Mouse (Mus musculus): ENCODE measurements around the gene Fyb. TPM values are rescaled to one million over a fixed set of nuclear protein-coding genes. Genes with fewer than 3 reads are reported as not detected.

Fyb gene
- polyA plus RNA-seq (2012; rRNA removed), result 2.6 and 4.2 TPM in 2 replicates

DNA sequence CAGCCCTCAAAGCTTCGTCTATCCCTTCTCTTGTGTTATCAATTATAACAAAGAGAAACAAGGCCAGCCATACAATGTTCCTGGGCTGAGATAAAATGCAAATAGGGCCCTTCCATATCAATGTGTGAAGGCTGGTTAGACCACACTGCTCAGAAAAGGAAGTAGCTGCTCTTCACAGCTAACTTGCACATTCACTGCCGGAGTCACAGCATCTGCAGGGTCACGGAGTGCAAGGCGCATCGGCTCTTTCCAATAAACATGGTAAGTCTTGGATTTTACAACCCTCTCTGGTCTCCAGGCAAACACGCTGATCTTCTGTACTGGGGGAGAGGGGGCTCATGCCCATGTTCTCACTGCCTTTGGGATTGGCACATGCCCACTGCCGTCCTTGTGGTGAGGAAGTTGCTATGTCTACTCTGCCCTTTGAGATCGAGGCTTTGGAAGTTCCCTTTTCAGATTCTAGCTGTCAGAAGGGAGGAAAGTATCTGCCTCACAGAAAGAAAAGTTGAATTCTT lies at the start of gene Fyb:
Gene Fyb, plus strand, starts transcription at position 201 of the 515 bp plus-strand sequence.
- TF ChIP-seq POLR2A (IDR thresholded peaks at IDR 0.05; ENCODE audit: borderline replicate concordance, extremely low read depth, insufficient read depth, insufficient read length, poor library complexity, severe bottlenecking) (no peak), CTCF (IDR thresholded peaks at IDR 0.05; ENCODE audit: borderline replicate concordance, extremely low read depth, insufficient read depth, insufficient read length) (no peak)
- DNase-seq (ENCODE audit: low read depth), result no peak

DNA sequence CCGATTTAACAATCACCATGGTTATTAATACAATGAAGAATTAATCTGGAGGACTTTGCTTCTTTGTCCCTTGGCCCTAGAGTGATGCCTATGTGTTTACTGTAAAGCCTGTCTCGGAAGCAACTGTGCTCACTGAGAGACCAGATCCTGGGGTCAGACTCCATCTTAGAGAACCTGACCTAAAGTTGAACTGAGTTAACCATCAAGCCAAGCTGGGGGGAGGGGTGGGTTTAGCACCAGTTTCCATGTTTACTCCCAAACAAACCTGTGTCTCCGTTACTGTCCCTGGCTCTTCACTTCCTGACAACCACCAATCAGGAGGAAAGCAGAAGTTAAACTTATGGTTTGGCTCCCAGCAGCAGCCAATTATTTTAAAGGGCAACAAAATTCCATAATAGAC lies 39.1 kb upstream of the Fyb start:
- no peak for DNase-seq (ENCODE audit: low read depth)
- TF ChIP-seq CTCF (IDR thresholded peaks at IDR 0.05; ENCODE audit: borderline replicate concordance, extremely low read depth, insufficient read depth, insufficient read length), result no peak
- TF ChIP-seq POLR2A (IDR thresholded peaks at IDR 0.05; ENCODE audit: borderline replicate concordance, extremely low read depth, insufficient read depth, insufficient read length, poor library complexity, severe bottlenecking), result no peak

DNA sequence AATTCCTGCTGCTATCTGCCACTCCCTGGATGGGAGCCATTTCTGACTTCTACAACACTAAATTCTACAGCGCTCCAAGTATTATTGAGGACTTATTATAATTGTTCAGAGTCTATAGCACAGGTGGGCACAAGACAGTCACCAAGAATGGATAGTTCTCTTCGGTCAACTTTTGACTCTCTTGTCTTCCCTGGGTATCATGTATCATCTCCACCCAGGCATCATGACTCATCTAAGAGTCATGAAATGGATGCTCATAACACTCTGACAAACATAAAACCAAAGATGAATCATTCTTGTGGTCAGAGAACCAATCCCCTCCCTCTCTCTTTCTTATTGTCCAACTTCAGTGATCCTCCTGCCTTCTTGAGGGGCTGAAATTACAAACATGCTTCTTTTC lies 30.3 kb upstream of the Fyb start:
- no peak for TF ChIP-seq POLR2A (IDR thresholded peaks at IDR 0.05; ENCODE audit: borderline replicate concordance, extremely low read depth, insufficient read depth, insufficient read length, poor library complexity, severe bottlenecking)
- no peak for TF ChIP-seq CTCF (IDR thresholded peaks at IDR 0.05; ENCODE audit: borderline replicate concordance, extremely low read depth, insufficient read depth, insufficient read length)
- DNase-seq (ENCODE audit: low read depth), result no peak

DNA sequence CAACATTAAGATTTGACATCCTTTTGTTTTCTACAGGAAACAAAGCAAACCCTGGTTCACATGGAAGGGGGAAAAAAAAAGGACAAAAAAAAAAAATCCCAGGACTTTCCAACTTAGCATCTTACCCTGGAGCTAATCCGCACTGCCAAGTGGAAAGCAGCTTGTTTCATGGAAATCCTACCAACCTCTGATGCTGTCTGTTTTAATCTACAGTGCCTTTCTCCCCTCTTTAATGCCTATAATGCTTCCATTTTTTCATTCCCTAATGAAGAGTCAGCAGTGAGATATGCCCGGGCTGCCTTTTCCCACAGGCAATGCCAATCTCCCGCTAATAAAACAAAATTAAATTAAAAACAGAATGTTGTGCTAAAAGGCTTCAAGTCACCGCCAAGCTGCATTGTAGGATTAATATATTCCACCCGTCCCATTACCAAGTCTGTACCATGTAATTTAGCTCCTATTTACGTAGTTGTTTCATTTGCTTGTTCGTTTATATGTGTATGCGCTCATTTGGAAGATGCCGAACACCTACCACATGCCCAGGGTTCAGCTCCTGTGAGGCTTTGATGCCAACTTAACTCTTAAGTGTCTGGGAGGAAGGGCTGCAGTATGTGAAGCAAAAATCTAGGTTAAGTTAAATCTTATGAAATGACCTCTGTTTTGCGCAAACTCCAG lies 24.1 kb upstream of the Fyb start:
- DNase-seq (ENCODE audit: low read depth), result peak; percentile 63
- TF ChIP-seq CTCF (IDR thresholded peaks at IDR 0.05; ENCODE audit: borderline replicate concordance, extremely low read depth, insufficient read depth, insufficient read length) (no peak), POLR2A (IDR thresholded peaks at IDR 0.05; ENCODE audit: borderline replicate concordance, extremely low read depth, insufficient read depth, insufficient read length, poor library complexity, severe bottlenecking) (no peak)

DNA sequence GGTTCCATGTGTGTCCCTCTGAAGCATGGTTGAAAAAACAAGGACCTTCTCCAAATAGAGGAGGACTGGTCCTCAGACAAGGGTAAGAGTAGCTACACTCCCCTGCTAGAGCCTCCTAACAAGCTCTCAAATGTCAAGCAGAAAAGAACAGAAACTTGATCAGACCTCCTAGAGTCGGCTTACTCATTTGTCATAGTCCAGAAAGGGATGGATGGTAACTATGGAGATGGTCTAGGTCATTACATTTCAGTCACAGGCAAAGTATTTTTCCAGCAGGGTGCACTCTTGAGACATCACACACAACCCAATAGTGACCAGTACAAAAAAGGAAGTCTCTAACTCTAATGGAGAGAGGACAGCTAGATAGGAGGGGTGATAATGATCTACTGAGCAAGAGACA lies 21.9 kb upstream of the Fyb start:
- no peak for TF ChIP-seq POLR2A (IDR thresholded peaks at IDR 0.05; ENCODE audit: borderline replicate concordance, extremely low read depth, insufficient read depth, insufficient read length, poor library complexity, severe bottlenecking)
- no peak for TF ChIP-seq CTCF (IDR thresholded peaks at IDR 0.05; ENCODE audit: borderline replicate concordance, extremely low read depth, insufficient read depth, insufficient read length)
- no peak for DNase-seq (ENCODE audit: low read depth)

DNA sequence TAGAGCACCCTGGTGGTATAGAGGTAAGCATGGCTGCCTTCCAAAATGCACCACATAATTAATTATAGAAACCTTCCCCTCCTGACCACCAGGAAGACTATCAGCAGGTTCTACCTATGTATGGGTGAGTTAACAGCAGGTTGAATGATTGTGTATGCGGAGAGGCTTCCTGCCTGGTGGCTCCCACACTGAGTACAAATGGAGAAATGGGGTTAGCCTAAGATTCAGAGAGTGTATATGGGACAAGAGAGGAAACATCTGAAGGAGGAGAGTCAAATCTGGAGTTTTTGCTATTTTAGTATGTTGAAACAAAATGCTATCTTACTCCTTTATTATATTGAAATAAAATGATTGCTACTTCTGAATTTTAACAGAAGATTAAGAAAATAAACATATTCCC lies 5.1 kb upstream of the Fyb start:
- TF ChIP-seq CTCF (IDR thresholded peaks at IDR 0.05; ENCODE audit: borderline replicate concordance, extremely low read depth, insufficient read depth, insufficient read length) (no peak), POLR2A (IDR thresholded peaks at IDR 0.05; ENCODE audit: borderline replicate concordance, extremely low read depth, insufficient read depth, insufficient read length, poor library complexity, severe bottlenecking) (no peak)
- no peak for DNase-seq (ENCODE audit: low read depth)

DNA sequence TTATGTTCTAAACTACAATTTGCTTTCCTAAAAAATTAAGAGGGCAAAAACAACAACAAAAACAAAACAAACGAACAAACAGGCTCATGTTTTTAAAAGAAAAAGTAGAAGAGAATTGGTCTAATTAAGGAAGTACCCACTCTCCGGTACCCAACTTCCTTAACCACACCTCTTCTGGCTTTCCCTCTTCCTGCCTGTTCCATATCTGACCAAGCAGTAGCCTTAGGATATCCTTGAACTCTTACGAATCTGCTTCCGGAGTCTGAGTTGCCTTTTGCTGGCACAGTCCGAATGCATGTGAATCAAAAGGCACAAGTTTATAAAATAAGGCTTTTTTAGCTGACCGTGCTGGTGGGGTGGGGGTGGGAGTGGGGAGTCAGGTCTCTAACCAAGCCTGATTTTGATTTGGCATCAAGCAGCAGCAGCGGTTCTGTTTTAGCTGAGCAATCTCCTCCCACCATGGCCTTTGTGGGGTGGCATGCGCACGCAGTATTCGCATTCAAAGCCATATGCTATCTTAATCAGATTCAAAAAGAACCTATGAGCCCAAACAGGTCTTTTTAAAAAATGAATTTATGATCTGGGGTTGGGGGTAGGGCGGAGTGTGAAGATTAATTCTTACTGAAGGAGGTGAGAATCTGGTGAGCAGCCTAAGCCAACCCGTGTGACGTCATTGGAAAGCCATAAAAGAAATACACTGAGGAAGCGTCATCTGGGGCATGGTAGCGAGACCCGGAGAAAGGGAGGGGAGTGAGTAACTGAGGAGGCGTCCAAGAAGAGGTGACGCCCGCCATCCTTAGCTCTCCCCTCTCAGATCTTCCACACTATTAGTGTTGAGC lies 3.0 kb upstream of the Fyb start:
- DNase-seq (ENCODE audit: low read depth), result no peak
- TF ChIP-seq CTCF (IDR thresholded peaks at IDR 0.05; ENCODE audit: borderline replicate concordance, extremely low read depth, insufficient read depth, insufficient read length), result no peak
- TF ChIP-seq POLR2A (IDR thresholded peaks at IDR 0.05; ENCODE audit: borderline replicate concordance, extremely low read depth, insufficient read depth, insufficient read length, poor library complexity, severe bottlenecking), result no peak

DNA sequence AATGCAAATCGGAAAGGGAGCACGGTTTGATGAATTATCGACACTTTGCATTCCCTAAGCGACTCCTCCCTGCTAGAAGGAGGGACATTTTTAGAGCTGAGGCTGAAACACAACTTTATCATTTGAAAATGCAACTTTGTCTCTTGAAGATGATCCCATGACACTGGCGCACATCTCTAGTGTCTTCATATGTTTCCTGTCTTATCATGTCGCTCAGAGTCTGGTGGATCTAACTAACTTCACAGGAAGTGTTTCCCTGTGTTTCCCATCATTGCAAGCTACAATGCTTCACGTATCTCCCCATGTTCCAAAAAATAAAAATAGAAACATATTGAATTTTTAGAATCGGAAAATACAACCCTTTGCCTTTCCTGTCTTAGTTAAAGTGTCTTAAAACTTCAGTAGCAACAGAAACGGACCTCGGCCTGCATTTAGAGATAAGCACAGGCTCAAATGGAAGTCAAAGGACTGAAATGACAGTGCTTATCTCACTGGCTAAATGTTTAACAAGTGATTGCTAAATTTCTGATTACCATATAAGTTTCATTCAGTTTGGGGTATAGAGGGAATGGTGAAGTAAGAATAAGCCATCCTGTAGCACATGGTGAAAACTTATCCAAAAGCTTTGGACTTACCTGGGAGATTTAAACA lies 2.0 kb upstream of the Fyb start:
- TF ChIP-seq POLR2A (IDR thresholded peaks at IDR 0.05; ENCODE audit: borderline replicate concordance, extremely low read depth, insufficient read depth, insufficient read length, poor library complexity, severe bottlenecking), result no peak
- no peak for TF ChIP-seq CTCF (IDR thresholded peaks at IDR 0.05; ENCODE audit: borderline replicate concordance, extremely low read depth, insufficient read depth, insufficient read length)
- DNase-seq (ENCODE audit: low read depth), result no peak

DNA sequence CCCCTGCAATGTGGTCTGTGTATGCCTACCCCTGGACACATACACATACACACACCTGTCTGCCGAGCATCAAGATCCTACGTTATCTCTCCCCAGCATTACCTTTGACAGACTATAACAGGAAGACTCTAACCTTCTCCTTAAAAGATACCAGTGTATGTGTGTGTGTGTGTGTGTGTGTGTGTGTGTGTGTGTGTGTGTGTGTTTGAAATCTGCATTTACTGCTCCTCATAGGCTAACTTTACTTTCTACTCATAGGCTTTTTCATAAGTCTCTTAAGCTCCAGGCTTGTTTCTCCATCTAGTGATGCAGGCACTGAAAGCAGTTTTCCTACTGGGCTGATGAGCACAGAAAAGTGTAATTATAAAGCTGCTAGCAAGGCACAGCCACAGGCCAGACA lies 2.1 kb downstream of the Fyb start:
- TF ChIP-seq CTCF (IDR thresholded peaks at IDR 0.05; ENCODE audit: borderline replicate concordance, extremely low read depth, insufficient read depth, insufficient read length) (no peak), POLR2A (IDR thresholded peaks at IDR 0.05; ENCODE audit: borderline replicate concordance, extremely low read depth, insufficient read depth, insufficient read length, poor library complexity, severe bottlenecking) (no peak)
- DNase-seq (ENCODE audit: low read depth), result no peak

DNA sequence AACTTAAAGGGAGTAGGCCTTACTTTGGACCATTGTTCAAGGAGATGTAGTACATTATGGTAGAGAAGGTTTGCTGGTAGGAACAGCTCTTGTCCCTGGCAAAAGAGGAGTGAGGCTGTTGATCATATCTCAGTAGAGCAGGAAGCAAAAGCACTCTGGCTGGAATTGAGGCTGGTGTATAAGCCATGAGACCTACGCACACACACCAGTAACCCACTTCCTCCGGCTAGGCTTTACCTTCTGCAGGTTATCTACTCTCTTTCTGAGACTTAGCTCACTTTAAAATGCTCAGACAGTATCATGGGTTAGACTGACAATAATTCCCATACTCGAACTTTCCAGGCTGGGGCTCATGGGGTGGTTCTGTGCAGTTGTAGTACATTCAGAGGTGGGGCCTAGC lies 2.7 kb downstream of the Fyb start:
- DNase-seq (ENCODE audit: low read depth), result no peak

DNA sequence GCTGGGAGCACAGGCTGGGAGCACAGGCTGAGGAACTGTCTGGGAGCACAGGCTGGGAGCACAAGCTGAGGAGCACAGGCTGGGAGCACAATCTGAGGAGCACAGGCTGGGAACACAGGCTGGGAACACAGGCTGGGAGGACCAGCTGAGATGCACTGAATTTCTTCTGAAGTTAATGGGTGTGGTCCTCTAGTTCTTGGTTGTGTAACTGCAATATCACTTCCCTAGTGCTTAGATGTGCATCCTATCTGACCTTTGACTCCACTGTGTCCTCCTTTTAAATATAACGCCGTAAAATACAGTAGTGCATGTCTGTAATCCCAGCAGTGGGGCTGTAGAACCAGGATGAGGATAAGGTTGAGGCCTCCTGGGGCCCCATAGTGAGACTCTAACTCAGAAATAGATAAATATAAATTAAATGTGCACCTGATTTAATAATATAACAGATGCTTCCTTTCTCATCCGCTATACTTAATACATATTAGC lies 11.2 kb downstream of the Fyb start:
- TF ChIP-seq POLR2A (IDR thresholded peaks at IDR 0.05; ENCODE audit: borderline replicate concordance, extremely low read depth, insufficient read depth, insufficient read length, poor library complexity, severe bottlenecking) (no peak), CTCF (IDR thresholded peaks at IDR 0.05; ENCODE audit: borderline replicate concordance, extremely low read depth, insufficient read depth, insufficient read length) (no peak)
- DNase-seq (ENCODE audit: low read depth), result no peak

More for the DNA sequence above, 2.7 kb downstream of the Fyb start:
- TF ChIP-seq POLR2A (IDR thresholded peaks at IDR 0.05; ENCODE audit: borderline replicate concordance, extremely low read depth, insufficient read depth, insufficient read length, poor library complexity, severe bottlenecking) (no peak), CTCF (IDR thresholded peaks at IDR 0.05; ENCODE audit: borderline replicate concordance, extremely low read depth, insufficient read depth, insufficient read length) (no peak)

Measured in brain, embryonic 14.5 days (tissue).